Mouse (Mus musculus) R1 (cell line): ENCODE results near the gene Cnih2.
A peak's percentile ranks its signal among the peaks of the same experiment; 100 is the strongest.
"Not testable (repeated sequence)": the region's sequence is repeated elsewhere in the genome, so short reads cannot be mapped to it uniquely, and the experiment has no call there.

Experiments used
- DNase-seq: peaks from one replicate; pipeline ENCODE4 v3.0.0-alpha.2; 2018; ENCODE audit warnings: low read depth, low spot score

Gene Cnih2

GRCm38 (mm10) chr19:5094243-5094632, 4.1 kb downstream of the Cnih2 start:
- DNase-seq: peak; percentile 97

- DNase-seq: no peak
Observed at GRCm38 (mm10) chr19:5093481-5094242, 4.7 kb downstream of the Cnih2 start.

- no peak for DNase-seq
Observed at GRCm38 (mm10) chr19:5092083-5092482, 6.2 kb downstream of the Cnih2 start.

- no peak for DNase-seq
Observed at GRCm38 (mm10) chr19:5089324-5089723, 9.0 kb downstream of the Cnih2 start.

- peak; percentile 100 for DNase-seq
Observed at GRCm38 (mm10) chr19:5087884-5088728, 10.2 kb downstream of the Cnih2 start, which contains the start of gene Yif1a. Yif1a (plus strand) TSS chr19:5088538.

- DNase-seq: not testable (repeated sequence)
Observed at GRCm38 (mm10) chr19:5086533-5086932, 11.8 kb downstream of the Cnih2 start.

GRCm38 (mm10) chr19:5085145-5085863, 13.0 kb downstream of the Cnih2 start, which contains the start of gene Tmem151a:
Tmem151a (minus strand) TSS chr19:5085531.
- no peak for DNase-seq

DNA sequence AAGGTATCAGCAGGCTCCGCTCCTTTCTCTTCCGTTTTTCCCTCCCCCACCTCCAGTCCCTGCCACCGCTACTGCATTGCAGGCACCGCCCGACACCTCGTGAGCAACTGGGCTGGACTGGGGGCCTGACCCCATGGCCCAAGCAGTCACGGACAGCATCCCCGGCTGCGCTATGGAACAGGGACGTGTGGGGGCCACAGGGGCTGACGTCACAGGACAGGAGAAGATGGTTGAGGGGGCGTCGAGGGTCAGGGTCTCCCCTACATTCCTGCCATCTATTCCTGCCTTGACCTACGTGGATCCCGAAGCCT, 13.5 kb downstream of the Cnih2 start:
- no peak for DNase-seq

DNA sequence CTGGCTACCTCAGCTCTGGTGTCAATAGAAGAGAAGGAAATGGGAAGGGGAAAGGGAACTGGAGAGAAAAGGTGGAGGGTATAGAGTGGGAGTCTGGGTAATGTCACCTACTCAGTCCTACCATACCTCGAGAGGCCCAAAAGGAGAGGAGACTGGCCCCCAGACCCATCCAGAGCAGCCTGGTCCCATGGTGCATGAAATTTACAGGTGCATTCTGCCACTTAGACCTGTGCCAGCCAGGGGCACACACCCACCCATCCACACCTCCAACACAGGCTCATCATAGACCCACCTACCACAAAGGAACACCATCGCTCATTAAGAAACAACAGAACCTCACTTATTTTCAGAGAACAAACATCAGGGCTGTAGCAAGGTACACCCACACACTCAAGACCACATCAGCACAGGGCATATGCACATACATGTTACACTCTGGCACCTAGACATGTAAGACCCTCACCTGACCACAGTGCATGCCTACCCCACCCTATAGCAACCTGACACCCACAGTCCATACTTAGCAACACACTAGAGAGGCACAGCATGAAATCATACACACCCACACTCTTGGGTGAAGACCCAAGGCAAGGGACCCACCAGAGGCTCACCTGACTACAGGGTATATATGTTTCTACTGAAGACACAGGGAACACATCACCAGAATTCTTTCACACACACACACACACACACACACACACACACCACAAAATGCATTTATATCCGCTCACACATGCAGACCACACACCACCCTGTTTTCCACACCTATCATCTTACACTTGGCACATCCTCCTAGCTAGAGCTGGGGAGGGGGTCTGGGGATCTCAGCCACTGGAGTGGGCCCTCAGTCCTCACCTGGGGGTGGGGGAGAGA, 14.1 kb downstream of the Cnih2 start:
- no peak for DNase-seq

GRCm38 (mm10) chr19:5082596-5082995, 15.7 kb downstream of the Cnih2 start:
- DNase-seq: no peak

GRCm38 (mm10) chr19:5082005-5082404, 16.3 kb downstream of the Cnih2 start:
- DNase-seq: no peak

GRCm38 (mm10) chr19:5079279-5079678, 19.0 kb downstream of the Cnih2 start:
- no peak for DNase-seq

GRCm38 (mm10) chr19:5073518-5073917, 24.8 kb downstream of the Cnih2 start:
- DNase-seq: no peak

- peak; percentile 89 for DNase-seq
Observed at GRCm38 (mm10) chr19:5073028-5073427, 25.3 kb downstream of the Cnih2 start.

GRCm38 (mm10) chr19:5072389-5073019, 25.8 kb downstream of the Cnih2 start:
- peak; percentile 92 for DNase-seq

- peak; percentile 96 for DNase-seq
Observed at GRCm38 (mm10) chr19:5071545-5072369, 26.6 kb downstream of the Cnih2 start.

GRCm38 (mm10) chr19:5071077-5071476, 27.2 kb downstream of the Cnih2 start:
- DNase-seq: no peak

DNA sequence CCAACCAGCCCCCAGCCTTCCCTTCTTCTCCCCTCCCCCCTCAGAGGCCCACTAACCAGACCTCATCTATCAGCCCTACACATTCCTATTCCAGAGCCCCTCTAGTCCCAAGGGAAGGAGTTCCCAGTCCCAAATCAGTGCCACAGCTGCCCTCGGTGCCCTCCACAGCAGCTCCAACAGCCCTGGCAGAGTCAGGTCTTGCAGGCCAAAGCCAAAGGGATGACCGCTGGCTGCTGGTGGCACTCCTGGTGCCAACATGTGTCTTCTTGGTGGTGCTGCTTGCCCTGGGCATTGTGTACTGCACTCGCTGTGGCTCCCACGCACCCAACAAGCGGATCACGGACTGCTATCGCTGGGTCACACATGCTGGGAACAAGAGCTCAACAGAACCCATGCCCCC, 28.3 kb downstream of the Cnih2 start:
- no peak for DNase-seq

- DNase-seq: no peak
Observed at GRCm38 (mm10) chr19:5069486-5069885, 28.8 kb downstream of the Cnih2 start.
